Mouse (Mus musculus): Measurements from ENCODE around the gene Agap2. TPM values are rescaled to one million over a fixed set of nuclear protein-coding genes. Genes with fewer than 3 reads are reported as not detected.

Agap2 gene
- 0.38 TPM in 1 of 2 replicates, not detected in the other for polyA plus RNA-seq (2016; fragmentation: Nextera tagmentation; extraction: Ambion mirVana)

GRCm38 (mm10) chr10:127075080-127075479 is at the start of gene Agap2:
Gene Agap2, plus strand, starts transcription at chr10:127075284.
- no peak within 1 kb of the TSS for H3K4me3 ChIP-seq (replicated peaks)
- H3K9me3 ChIP-seq, result no peaks in the 10 kb centered on the region
- peaks cover 53% of the 10 kb centered on the region for H3K27me3 ChIP-seq

DNA sequence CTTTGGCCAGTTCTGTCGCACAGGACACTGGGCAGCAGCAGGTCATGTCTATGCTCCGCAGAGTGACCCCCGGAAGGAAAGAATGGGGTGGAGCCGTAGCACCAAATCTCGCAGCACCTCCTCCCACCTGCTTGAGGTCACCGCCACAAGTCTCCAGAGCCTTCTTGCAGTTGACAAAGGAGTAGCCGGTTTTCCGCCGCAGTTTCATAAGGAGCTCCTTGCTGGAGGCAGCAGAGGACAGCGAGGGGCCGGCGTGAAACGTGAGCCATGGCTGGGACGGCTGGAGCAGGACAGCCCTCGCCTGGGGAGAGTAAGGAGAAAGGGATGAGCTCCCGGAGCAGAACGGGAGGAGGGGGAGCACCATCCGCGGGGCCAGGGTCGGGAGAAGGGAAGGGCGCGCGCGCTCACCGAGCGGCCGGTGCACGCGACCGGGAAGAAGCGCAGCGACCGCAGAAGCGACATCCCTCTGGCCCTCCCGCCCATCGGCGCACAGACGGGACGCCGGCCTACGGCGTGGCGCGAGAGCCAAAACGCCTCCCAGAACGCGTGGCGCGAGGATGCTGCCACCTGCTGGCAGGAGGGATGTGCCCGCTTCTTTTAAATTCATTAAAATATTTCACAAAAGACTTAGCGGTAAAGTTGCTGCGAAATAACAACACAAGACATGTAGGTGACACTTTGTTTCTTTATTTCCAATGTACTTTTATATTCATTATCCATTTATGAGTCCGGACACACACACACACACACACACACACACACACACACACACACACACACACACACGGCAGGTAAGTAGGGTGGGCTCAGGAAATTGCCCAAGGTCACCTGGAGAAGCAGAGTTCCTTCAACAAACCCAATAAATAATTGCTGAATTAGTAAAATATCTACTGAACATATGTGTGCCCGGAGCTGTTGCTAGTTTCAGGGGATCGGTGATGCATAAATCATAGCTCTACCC is 44.5 kb upstream of the Agap2 start, which contains the start of gene Tsfm:
Gene Tsfm, minus strand, starts transcription at position 505 of the 961 bp plus-strand sequence.
- Histone ChIP-seq H3K9me3 (no peaks in the 10 kb centered on the region), H3K36me3 (peaks cover 39% of the 10 kb centered on the region), H3K27ac (peak within 1 kb of the TSS; percentile 67), H3K4me2 (peak within 1 kb of the TSS; percentile 85), H3K4me1 (replicated peaks) (peaks cover 8% of the 10 kb centered on the region; the same call in 1 of the 2 replicates), H3K4me3 (replicated peaks) (peak within 1 kb of the TSS; percentile 84), H3K27me3 (no peaks in the 10 kb centered on the region), H3K9ac (replicated peaks) (peak within 1 kb of the TSS; percentile 84)
- ATAC-seq (ENCODE audit: insufficient number of reproducible peaks, insufficient read depth, low FRiP score, low TSS enrichment, low read depth), result peak; percentile 75
- 6% methylated on average over 56 of the region's 56 CpGs for WGBS

More at GRCm38 (mm10) chr10:127075080-127075479, at the start of gene Agap2:
- H3K36me3 ChIP-seq, result no peaks in the 10 kb centered on the region
- ATAC-seq (ENCODE audit: insufficient number of reproducible peaks, insufficient read depth, low FRiP score, low TSS enrichment, low read depth), result no peak
- H3K9ac ChIP-seq (replicated peaks), result no peak within 1 kb of the TSS
- peaks cover 31% of the 10 kb centered on the region for H3K4me1 ChIP-seq (replicated peaks)
- WGBS, result 67% methylated on average over 9 of the region's 9 CpGs
- H3K4me2 ChIP-seq, result no peak within 1 kb of the TSS
- H3K27ac ChIP-seq, result no peak within 1 kb of the TSS

DNA sequence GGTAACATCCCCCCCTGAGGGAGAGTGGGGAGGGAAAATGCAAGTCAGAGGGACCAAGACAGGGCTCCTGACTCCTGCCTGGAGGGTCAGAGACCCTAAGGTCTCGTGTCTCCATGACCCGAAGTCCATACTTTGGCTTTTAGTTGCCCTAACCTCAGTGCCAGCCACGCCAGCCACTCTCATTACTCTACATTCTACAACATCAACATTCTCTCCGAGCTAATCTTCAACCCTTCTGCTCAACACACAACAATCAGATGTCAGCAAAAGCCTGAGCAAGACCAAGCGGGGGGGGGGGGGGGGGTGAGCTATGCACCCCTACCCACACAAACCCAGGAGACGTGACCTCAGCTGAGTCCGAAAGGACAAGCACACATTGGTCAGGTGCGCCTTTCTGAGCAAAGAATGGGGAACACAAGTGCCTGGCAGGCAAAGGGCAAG is 41.8 kb upstream of the Agap2 start:
- Histone ChIP-seq H3K4me2 (no peak overlapping the region), H3K4me3 (replicated peaks) (no peak overlapping the region), H3K36me3 (peaks cover 12% of the 10 kb centered on the region), H3K9me3 (no peaks in the 10 kb centered on the region), H3K9ac (replicated peaks) (no peak overlapping the region; the same call in 1 of the 2 replicates), H3K4me1 (replicated peaks) (peaks cover 8% of the 10 kb centered on the region; the same call in 1 of the 2 replicates), H3K27me3 (peaks cover 5% of the 10 kb centered on the region; the same call in 1 of the 2 replicates), H3K27ac (no peak overlapping the region)
- WGBS, result 84% methylated on average over 8 of the region's 8 CpGs
- ATAC-seq (ENCODE audit: insufficient number of reproducible peaks, insufficient read depth, low FRiP score, low TSS enrichment, low read depth), result no peak

DNA sequence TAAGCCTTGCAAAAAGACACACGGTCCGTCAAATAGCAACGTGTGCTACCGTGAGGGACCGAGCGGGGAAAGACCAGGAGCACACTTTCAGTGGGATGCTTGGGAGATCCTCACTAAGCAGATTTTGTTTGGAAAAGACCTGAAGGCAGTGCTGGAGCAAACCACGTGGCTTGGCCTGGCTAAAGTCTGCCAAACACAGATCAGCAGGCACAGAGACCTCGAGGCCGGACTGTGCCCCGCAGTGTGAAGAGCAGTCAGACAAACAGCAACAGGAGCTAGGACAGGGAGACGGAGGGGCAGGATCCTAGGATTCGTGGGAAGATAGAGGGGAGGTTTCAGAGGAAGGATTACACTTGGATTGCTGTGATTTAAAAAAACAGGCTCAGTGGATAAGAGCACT is 38.8 kb upstream of the Agap2 start:
- no peak overlapping the region for H3K4me2 ChIP-seq
- no peaks in the 10 kb centered on the region for H3K36me3 ChIP-seq
- H3K27me3 ChIP-seq, result peaks cover 19% of the 10 kb centered on the region
- no peak overlapping the region for H3K4me3 ChIP-seq (replicated peaks)
- no peak for ATAC-seq (ENCODE audit: insufficient number of reproducible peaks, insufficient read depth, low FRiP score, low TSS enrichment, low read depth)
- 0 out of 2 replicates have a peak, but pooled peaks cover 3% of the 10 kb centered on the region for H3K4me1 ChIP-seq (replicated peaks)
- H3K9ac ChIP-seq (replicated peaks), result no peak overlapping the region
- no peaks in the 10 kb centered on the region for H3K9me3 ChIP-seq
- H3K27ac ChIP-seq, result no peak overlapping the region
- WGBS, result 83% methylated on average over 12 of the region's 12 CpGs

DNA sequence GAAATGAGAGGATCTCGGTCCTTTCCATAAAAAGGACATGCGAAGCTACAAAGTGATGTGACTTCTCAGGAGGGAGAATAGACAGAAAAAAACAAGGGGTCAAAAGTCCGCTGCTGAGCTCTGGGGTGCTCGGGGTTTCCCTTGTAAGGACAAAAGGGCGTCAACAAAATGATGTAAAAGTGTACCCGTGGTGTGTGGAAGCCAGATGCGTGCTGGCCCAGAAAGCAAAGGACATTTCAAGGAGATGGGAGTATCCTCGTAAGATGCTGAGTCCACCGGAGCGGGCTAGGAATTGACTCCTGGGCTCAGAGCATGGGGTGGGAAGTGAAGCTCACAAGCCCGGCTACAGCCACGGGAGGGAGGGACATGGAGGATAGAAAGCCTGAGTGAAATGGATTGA is 37.4 kb upstream of the Agap2 start:
- no peaks in the 10 kb centered on the region for H3K36me3 ChIP-seq
- no peak overlapping the region for H3K4me3 ChIP-seq (replicated peaks)
- 77% methylated on average over 12 of the region's 12 CpGs for WGBS
- H3K27me3 ChIP-seq, result peaks cover 19% of the 10 kb centered on the region
- ATAC-seq (ENCODE audit: insufficient number of reproducible peaks, insufficient read depth, low FRiP score, low TSS enrichment, low read depth), result no peak
- H3K4me2 ChIP-seq, result no peak overlapping the region
- no peak overlapping the region for H3K9ac ChIP-seq (replicated peaks)
- no peak overlapping the region for H3K27ac ChIP-seq
- H3K9me3 ChIP-seq, result no peaks in the 10 kb centered on the region
- H3K4me1 ChIP-seq (replicated peaks), result peaks cover 8% of the 10 kb centered on the region

- Histone ChIP-seq H3K27ac (no peak overlapping the region), H3K27me3 (peaks cover 19% of the 10 kb centered on the region), H3K36me3 (peaks cover 20% of the 10 kb centered on the region), H3K4me1 (replicated peaks) (peaks cover 12% of the 10 kb centered on the region), H3K9me3 (no peaks in the 10 kb centered on the region), H3K4me2 (peak overlapping the region; percentile 97), H3K4me3 (replicated peaks) (peak overlapping the region; percentile 82), H3K9ac (replicated peaks) (peak overlapping the region; percentile 72)
- WGBS, result under 1% methylated on average over 20 of the region's 20 CpGs
- peak; percentile 24; the same call in 1 of the 2 replicates for ATAC-seq (ENCODE audit: insufficient number of reproducible peaks, insufficient read depth, low FRiP score, low TSS enrichment, low read depth)
Observed at GRCm38 (mm10) chr10:127040569-127041214, 34.4 kb upstream of the Agap2 start.

DNA sequence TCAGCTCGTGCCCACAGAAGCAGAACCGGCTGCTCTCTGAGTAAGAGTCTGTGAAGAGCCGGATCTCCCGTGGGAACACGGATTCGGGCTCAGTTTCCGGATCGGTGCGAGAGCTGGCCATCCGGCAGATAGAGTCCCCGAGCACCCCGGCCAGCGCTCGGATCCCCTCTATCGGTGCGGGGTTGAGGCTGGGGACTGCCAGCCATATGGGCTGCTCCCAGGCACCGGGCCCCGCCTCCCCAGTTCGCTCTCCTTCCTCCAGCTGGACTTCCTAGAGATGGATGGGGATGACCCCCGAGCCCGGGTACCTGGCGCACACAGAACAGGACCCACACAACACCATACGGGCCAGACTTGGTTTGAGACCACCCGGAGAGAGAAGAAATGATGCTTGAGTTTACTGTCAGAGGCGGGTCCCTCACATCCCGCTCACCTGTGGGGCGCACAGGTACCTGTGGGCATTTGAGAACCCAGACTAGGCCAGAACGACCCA is 33.8 kb upstream of the Agap2 start, which contains the start of the genes Mettl1 and Eef1akmt3:
Gene Mettl1, plus strand, starts transcription at position 141 of the 493 bp plus-strand sequence.
Gene Eef1akmt3, minus strand, starts transcription at position 240 of the 493 bp plus-strand sequence.
- Histone ChIP-seq H3K4me1 (replicated peaks) (peaks cover 12% of the 10 kb centered on the region), H3K4me2 (peak within 1 kb of the TSS; percentile 97), H3K27ac (peak within 1 kb of the TSS; percentile 64), H3K4me3 (replicated peaks) (peak within 1 kb of the TSS; percentile 82), H3K27me3 (peaks cover 15% of the 10 kb centered on the region), H3K9ac (replicated peaks) (peak within 1 kb of the TSS; percentile 72), H3K36me3 (peaks cover 27% of the 10 kb centered on the region), H3K9me3 (no peaks in the 10 kb centered on the region)
- WGBS, result 0% methylated on average over 28 of the region's 28 CpGs
- peak; percentile 72 for ATAC-seq (ENCODE audit: insufficient number of reproducible peaks, insufficient read depth, low FRiP score, low TSS enrichment, low read depth)

DNA sequence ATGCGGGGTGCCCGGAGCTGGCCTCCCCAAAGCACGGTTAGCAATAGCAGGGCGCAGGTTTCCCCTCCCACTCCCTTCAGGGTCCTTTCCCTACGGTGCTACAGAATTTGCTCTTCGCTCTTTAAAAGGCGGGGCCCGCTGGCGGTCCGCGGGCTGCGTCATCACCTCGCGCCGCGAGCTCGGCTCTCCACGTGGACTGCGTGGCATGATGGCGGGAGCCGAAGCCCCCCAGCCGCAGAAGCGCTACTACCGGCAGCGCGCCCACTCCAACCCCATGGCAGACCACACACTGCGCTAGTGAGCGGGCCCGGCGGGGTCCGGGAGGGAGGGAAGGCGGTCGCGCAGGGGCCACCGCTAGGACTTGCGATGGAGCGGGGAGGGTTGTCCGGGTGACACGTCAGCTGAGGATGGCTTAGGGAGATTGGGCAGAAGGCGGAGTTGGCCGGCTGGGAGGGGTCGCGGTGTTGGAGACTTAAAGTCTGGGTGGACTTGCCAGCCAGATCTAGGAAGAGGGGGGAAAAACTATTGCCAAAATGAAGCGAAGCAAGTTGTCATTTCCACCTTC is 33.2 kb upstream of the Agap2 start:
- peaks cover 30% of the 10 kb centered on the region for H3K36me3 ChIP-seq
- peaks cover 19% of the 10 kb centered on the region for H3K27me3 ChIP-seq
- H3K9me3 ChIP-seq, result no peaks in the 10 kb centered on the region
- under 1% methylated on average over 44 of the region's 44 CpGs for WGBS
- peak overlapping the region; percentile 82 for H3K4me3 ChIP-seq (replicated peaks)
- peak overlapping the region; percentile 97 for H3K4me2 ChIP-seq
- H3K9ac ChIP-seq (replicated peaks), result peak overlapping the region; percentile 72
- peak; percentile 82 for ATAC-seq (ENCODE audit: insufficient number of reproducible peaks, insufficient read depth, low FRiP score, low TSS enrichment, low read depth)
- peak overlapping the region; percentile 64 for H3K27ac ChIP-seq
- H3K4me1 ChIP-seq (replicated peaks), result peaks cover 12% of the 10 kb centered on the region

- peak overlapping the region; percentile 82 for H3K4me3 ChIP-seq (replicated peaks)
- H3K4me2 ChIP-seq, result peak overlapping the region; percentile 97
- WGBS, result 21% methylated on average over 5 of the region's 5 CpGs
- H3K36me3 ChIP-seq, result peaks cover 30% of the 10 kb centered on the region
- peaks cover 26% of the 10 kb centered on the region for H3K27me3 ChIP-seq
- peak overlapping the region; percentile 72 for H3K9ac ChIP-seq (replicated peaks)
- H3K4me1 ChIP-seq (replicated peaks), result peaks cover 12% of the 10 kb centered on the region
- H3K27ac ChIP-seq, result peak overlapping the region; percentile 64
- no peak for ATAC-seq (ENCODE audit: insufficient number of reproducible peaks, insufficient read depth, low FRiP score, low TSS enrichment, low read depth)
- no peaks in the 10 kb centered on the region for H3K9me3 ChIP-seq
Observed at GRCm38 (mm10) chr10:127042468-127043115, 32.5 kb upstream of the Agap2 start.

- 89% methylated on average over 6 of the region's 6 CpGs for WGBS
- Histone ChIP-seq H3K4me1 (replicated peaks) (peaks cover 12% of the 10 kb centered on the region), H3K4me2 (peak overlapping the region; percentile 97; the same call in 1 of the 2 replicates), H3K9me3 (no peaks in the 10 kb centered on the region), H3K36me3 (peaks cover 30% of the 10 kb centered on the region), H3K27me3 (peaks cover 32% of the 10 kb centered on the region), H3K27ac (no peak overlapping the region), H3K9ac (replicated peaks) (no peak overlapping the region), H3K4me3 (replicated peaks) (no peak overlapping the region; the same call in 1 of the 2 replicates)
- no peak for ATAC-seq (ENCODE audit: insufficient number of reproducible peaks, insufficient read depth, low FRiP score, low TSS enrichment, low read depth)
Observed at GRCm38 (mm10) chr10:127043187-127043586, 31.9 kb upstream of the Agap2 start.
